Mouse (Mus musculus) heart, embryonic 11.5 days (tissue): ENCODE results near the gene Kdm5d. TPM values are rescaled to one million over a fixed set of nuclear protein-coding genes. Genes with fewer than 3 reads are reported as not detected.

Experiments
- ATAC-seq: fragments of 200-750 bp; cut with Nextera tagmentation; replicated peaks from 2 replicates; pipeline ENCODE4 v1.8.0; 2017; ENCODE audit warnings: moderate library complexity; ENCODE audit not compliant: insufficient number of reproducible peaks, low FRiP score, low TSS enrichment
- H3K27ac ChIP-seq: fragments of 300-500 bp; sonication (generic); 2 replicates; pipeline ENCODE4 v1.5.1; 2014; ENCODE audit warnings: mild to moderate bottlenecking, low read depth, low read length
- H3K27me3 ChIP-seq: fragments of 300-500 bp; sonication (generic); 2 replicates; pipeline ENCODE4 v1.6.1; 2014; ENCODE audit warnings: mild to moderate bottlenecking, low read length, mixed read lengths; ENCODE audit not compliant: control insufficient read depth, insufficient read depth
- H3K36me3 ChIP-seq: fragments of 300-500 bp; sonication (generic); 2 replicates; pipeline ENCODE4 v1.6.1; 2014; ENCODE audit warnings: mild to moderate bottlenecking, low read length, moderate library complexity, mixed read lengths; ENCODE audit not compliant: control insufficient read depth, insufficient read depth
- H3K4me1 ChIP-seq: fragments of 300-500 bp; sonication (generic); 2 replicates; pipeline ENCODE4 v1.6.1; 2014; ENCODE audit warnings: low read length; ENCODE audit not compliant: control insufficient read depth, insufficient read depth
- H3K4me2 ChIP-seq: fragments of 300-500 bp; sonication (generic); 2 replicates; pipeline ENCODE4 v1.6.1; 2014; ENCODE audit warnings: mild to moderate bottlenecking, moderate library complexity
- H3K4me3 ChIP-seq: fragments of 300-500 bp; sonication (generic); 2 replicates; pipeline ENCODE4 v1.5.1; 2014; ENCODE audit warnings: low read depth, low read length
- H3K9ac ChIP-seq: fragments of 300-500 bp; sonication (generic); 2 replicates; pipeline ENCODE4 v1.6.1; 2014; ENCODE audit warnings: mild to moderate bottlenecking, low read depth, low read length, moderate library complexity
- H3K9me3 ChIP-seq: fragments of 300-500 bp; sonication (generic); replicated peaks from 2 replicates; pipeline ENCODE4 v1.6.1; 2016; ENCODE audit warnings: low read length; ENCODE audit not compliant: control insufficient read depth
- WGBS: fragments of 180-500 bp; shearing (Covaris S2); extraction: QIAGEN DNeasy Blood & Tissue Kit; methylation state at CpG from one replicate; pipeline ENCODE4 v1.1.7; 2014; ENCODE audit not compliant: insufficient replicate concordance; 5-methylcytosine and 5-hydroxymethylcytosine counted together
- microRNA-seq: library from miRNA; unstranded; fragments of <30 nt; microRNA quantifications from one replicate; pipeline ENCODE4, GENCODE M21; 2016; ENCODE audit warnings: borderline number of aligned reads
- polyA plus RNA-seq: library from polyadenylated mRNA; unstranded; fragments of >200 nt; fragmentation: Nextera tagmentation; extraction: Ambion mirVana; gene quantifications from 2 replicates; pipeline ENCODE4 v1.2.1, GENCODE M21; 2014

Gene Kdm5d
- polyA plus RNA-seq = 9.1 and 10.7 TPM in 2 replicates

GRCm38 (mm10) chrY:897393-898227, at the start of gene Kdm5d:
Kdm5d (plus strand) TSS chrY:897788.
- peak within 1 kb of the TSS; percentile 43; the same call in 1 of the 2 replicates for H3K9ac ChIP-seq
- H3K4me3 ChIP-seq = peak within 1 kb of the TSS; percentile 38
- no peaks in the 10 kb centered on the region for H3K9me3 ChIP-seq
- H3K27me3 ChIP-seq = no peaks in the 10 kb centered on the region
- 3% methylated on average over 33 of the region's 34 CpGs for WGBS
- H3K27ac ChIP-seq = no peak within 1 kb of the TSS
- ATAC-seq = no peak
- H3K4me1 ChIP-seq = no peaks in the 10 kb centered on the region
- H3K4me2 ChIP-seq = peak within 1 kb of the TSS; percentile 37
- H3K36me3 ChIP-seq = no peaks in the 10 kb centered on the region

GRCm38 (mm10) chrY:872404-872803, 25.2 kb upstream of the Kdm5d start:
- Histone ChIP-seq H3K4me3 (no peak overlapping the region), H3K9ac (no peak overlapping the region), H3K9me3 (no peaks in the 10 kb centered on the region), H3K36me3 (no peaks in the 10 kb centered on the region), H3K27ac (no peak overlapping the region), H3K4me1 (no peaks in the 10 kb centered on the region), H3K27me3 (no peaks in the 10 kb centered on the region), H3K4me2 (no peak overlapping the region)
- no peak for ATAC-seq

DNA sequence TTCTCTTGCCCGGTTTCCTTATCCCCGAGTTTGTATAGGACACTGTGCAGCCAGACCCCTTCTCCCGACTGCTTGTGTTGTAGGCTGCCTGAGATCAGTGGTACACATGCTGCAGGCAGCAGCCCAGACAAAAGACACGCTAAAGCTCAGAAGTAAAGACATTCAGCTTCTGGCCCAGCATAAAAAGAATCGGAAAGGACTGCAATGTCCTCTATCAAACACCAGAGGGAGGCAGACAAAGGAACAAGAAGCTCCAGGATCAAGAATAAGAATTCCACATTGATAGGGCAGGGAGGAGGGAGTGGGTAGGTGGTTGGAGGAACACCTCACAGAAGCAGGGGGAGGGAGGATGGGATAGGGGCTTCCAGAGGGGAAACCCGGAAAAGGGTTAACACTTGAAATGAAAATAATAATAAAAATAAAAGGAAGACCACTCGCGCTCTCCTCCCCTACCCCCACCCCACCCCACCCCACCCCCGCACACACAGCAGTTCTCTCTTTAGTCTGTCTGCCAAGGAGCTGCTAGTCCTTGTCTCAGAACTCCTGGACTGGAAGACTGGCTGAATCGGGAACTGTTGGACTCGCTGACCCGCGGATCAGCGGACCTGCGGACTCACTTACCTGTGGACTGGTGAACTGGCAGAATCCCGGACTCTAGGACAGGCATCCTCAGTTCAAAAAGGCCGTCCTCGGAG, 24.6 kb upstream of the Kdm5d start:
- Histone ChIP-seq H3K4me3 (no peak overlapping the region), H3K4me2 (no peak overlapping the region), H3K27me3 (no peaks in the 10 kb centered on the region), H3K9me3 (no peaks in the 10 kb centered on the region), H3K27ac (no peak overlapping the region), H3K4me1 (no peaks in the 10 kb centered on the region), H3K9ac (no peak overlapping the region), H3K36me3 (no peaks in the 10 kb centered on the region)
- WGBS = 25% methylated on average over 7 of the region's 18 CpGs
- no peak for ATAC-seq

Small RNA genes within 50 kb of the gene (microRNA-seq; reads per million reads assigned to microRNA genes)
- not detected for gene Gm47281

Other genes starting within 250 kb of the Kdm5d start
- gene Zfy1, start 100.4 kb upstream of the Kdm5d start, polyA plus RNA-seq = not detected in 2 replicates
- gene Uba1y, start 79.1 kb upstream of the Kdm5d start, polyA plus RNA-seq = not detected in 2 replicates
- 32.1 and 36.3 TPM in 2 replicates for gene Eif2s3y, start 112.8 kb downstream of the Kdm5d start, polyA plus RNA-seq